Mouse (Mus musculus): ENCODE data around the gene Epc2.

GRCm38 (mm10) chr2:49510832-49511231 lies 59.5 kb downstream of the Epc2 start:
- TF ChIP-seq POU5F1 (IDR thresholded peaks at IDR 0.05; ENCODE audit: borderline replicate concordance, low read length) (no peak), CTCF (conservative IDR thresholded peaks at IDR 0.05; ENCODE audit: low read length) (no peak), NANOG (IDR thresholded peaks at IDR 0.05; ENCODE audit: borderline replicate concordance, low read length) (no peak)

Data from E14TG2a.4 (cell line).